Mouse (Mus musculus) lung, postnatal 14 days (tissue): ENCODE measurements around the gene Rfc2.

Source experiments
- DNase-seq: peaks from one replicate; pipeline ENCODE4 v3.0.0; 2021

The Rfc2 gene

GRCm38 (mm10) chr5:134581146-134581545 lies at the start of gene Rfc2:
TSS of gene Rfc2 (plus strand) at chr5:134581366.
- no peak for DNase-seq

GRCm38 (mm10) chr5:134531585-134531984 lies 49.6 kb upstream of the Rfc2 start:
- no peak for DNase-seq

GRCm38 (mm10) chr5:134532417-134532816 lies 48.7 kb upstream of the Rfc2 start:
- DNase-seq, result no peak

GRCm38 (mm10) chr5:134536036-134536435 lies 45.1 kb upstream of the Rfc2 start:
- DNase-seq, result no peak

- peak; percentile 79 for DNase-seq
Measured at GRCm38 (mm10) chr5:134539891-134540290, 41.3 kb upstream of the Rfc2 start.

GRCm38 (mm10) chr5:134540881-134541280 lies 40.3 kb upstream of the Rfc2 start:
- peak; percentile 43 for DNase-seq

GRCm38 (mm10) chr5:134541640-134542039 lies 39.5 kb upstream of the Rfc2 start:
- peak; percentile 79 for DNase-seq

GRCm38 (mm10) chr5:134544516-134545241 lies 36.5 kb upstream of the Rfc2 start:
- peak; percentile 37 for DNase-seq

GRCm38 (mm10) chr5:134545242-134545629 lies 35.9 kb upstream of the Rfc2 start:
- DNase-seq, result no peak

- no peak for DNase-seq
Measured at GRCm38 (mm10) chr5:134546790-134547189, 34.4 kb upstream of the Rfc2 start.

GRCm38 (mm10) chr5:134548306-134548705 lies 32.9 kb upstream of the Rfc2 start:
- no peak for DNase-seq

- no peak for DNase-seq
Measured at GRCm38 (mm10) chr5:134549640-134550168, 31.5 kb upstream of the Rfc2 start.

- DNase-seq, result no peak
Measured at GRCm38 (mm10) chr5:134550836-134551232, 30.3 kb upstream of the Rfc2 start.

- DNase-seq, result no peak
Measured at GRCm38 (mm10) chr5:134551233-134552109, 29.7 kb upstream of the Rfc2 start.

- peak; percentile 99 for DNase-seq
Measured at GRCm38 (mm10) chr5:134552110-134552972, 28.8 kb upstream of the Rfc2 start, which contains the start of gene Clip2. TSS of gene Clip2 (minus strand) at chr5:134552434.

GRCm38 (mm10) chr5:134553951-134554546 lies 27.1 kb upstream of the Rfc2 start:
- no peak for DNase-seq

GRCm38 (mm10) chr5:134555463-134556164 lies 25.6 kb upstream of the Rfc2 start:
- DNase-seq, result peak; percentile 76

- no peak for DNase-seq
Measured at GRCm38 (mm10) chr5:134560071-134560449, 21.1 kb upstream of the Rfc2 start, which contains the start of gene Syna. TSS of gene Syna (minus strand) at chr5:134560171.

GRCm38 (mm10) chr5:134560450-134561171 lies 20.6 kb upstream of the Rfc2 start:
- no peak for DNase-seq

- no peak for DNase-seq
Measured at GRCm38 (mm10) chr5:134564272-134564671, 16.9 kb upstream of the Rfc2 start.

GRCm38 (mm10) chr5:134565696-134566095 lies 15.5 kb upstream of the Rfc2 start:
- no peak for DNase-seq
